Mouse (Mus musculus) B cell, adult 67 days (primary cell): ENCODE results near the gene Brd9. TPM values are rescaled to one million over a fixed set of nuclear protein-coding genes. Genes with fewer than 3 reads are reported as not detected.

ENCODE experiments used
- total RNA-seq, 2 experiments: library from RNA; stranded (reverse); gene quantifications; 4 replicates each; pipeline ENCODE4 v1.2.4; 2023

Gene Brd9
- 100 to 1,000 TPM; 104 to 113 TPM for total RNA-seq

DNA sequence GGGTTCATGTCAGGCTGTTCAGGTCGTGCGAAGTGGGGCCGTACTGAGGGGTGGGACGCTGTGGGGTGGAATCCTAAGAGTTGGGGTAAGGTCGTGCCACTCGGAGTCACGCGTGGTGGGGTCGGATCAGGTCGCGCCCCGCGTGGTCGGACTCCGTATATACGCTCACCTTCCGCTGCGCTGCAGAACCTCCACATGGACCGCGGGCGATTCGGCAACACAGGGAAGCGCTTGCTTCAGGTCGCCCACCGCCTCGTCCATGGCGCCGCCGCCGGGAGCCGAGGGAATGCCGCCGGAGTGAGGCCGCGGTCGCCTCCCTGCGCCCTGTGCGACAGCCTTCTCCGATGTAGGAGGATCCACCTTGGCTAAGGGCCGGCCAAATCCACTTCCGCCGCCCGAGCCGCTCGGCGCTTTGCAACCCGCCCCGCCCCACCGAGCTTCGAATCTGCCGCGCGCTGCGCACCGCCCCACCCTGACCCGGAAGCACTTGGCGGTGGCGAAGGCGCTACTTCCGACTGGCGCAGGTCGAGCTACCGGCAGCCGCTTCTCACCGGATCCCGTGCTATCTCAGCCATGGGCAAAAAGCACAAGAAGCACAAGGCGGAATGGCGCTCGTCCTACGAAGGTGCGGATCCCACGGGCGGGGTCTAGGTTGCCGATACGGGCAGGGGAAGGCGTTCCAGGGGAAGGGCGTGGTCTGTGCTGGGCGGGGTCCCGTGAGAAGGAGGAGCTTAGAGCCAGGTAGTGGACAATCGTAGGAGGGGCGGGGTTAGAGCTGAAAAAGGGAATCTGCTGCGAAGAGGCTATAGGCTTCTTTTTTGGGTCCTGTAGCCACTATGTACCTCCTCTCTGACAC lies at the start of gene Brd9, which contains the start of gene Trip13:
Gene Brd9, plus strand, starts transcription at position 491 of the 856 bp plus-strand sequence.
Gene Trip13, minus strand, starts transcription at position 464 of the 856 bp plus-strand sequence.

GRCm38 (mm10) chr13:73963551-73963950 lies 25.9 kb downstream of the Brd9 start, which contains the start of gene Zdhhc11:
Gene Zdhhc11 (plus strand): TSS chr13:73963851.

GRCm38 (mm10) chr13:74008948-74009718 lies 71.5 kb downstream of the Brd9 start, which contains the start of gene Tppp:
Gene Tppp (plus strand): TSS chr13:74009407.

Other genes with a start within 250 kb of the Brd9 start
- gene Slc6a19, start 232.9 kb upstream of the Brd9 start, total RNA-seq = under 1 TPM in 1 of 2 experiments, not detected in 1; 0.41 TPM
- 1 to 10 TPM; 8.8 to 9.5 TPM for gene Slc12a7, start 204.7 kb upstream of the Brd9 start, total RNA-seq
- gene Nkd2, start 90.2 kb upstream of the Brd9 start, total RNA-seq = not detected
- 1 to 10 TPM; 2.6 to 4.6 TPM for gene Trip13, start within 50 bp of the Brd9 start, total RNA-seq
- gene Zdhhc11, start 26.0 kb downstream of the Brd9 start, total RNA-seq = not detected
- gene Tppp, start 71.6 kb downstream of the Brd9 start, total RNA-seq = under 1 TPM; 0.17 to 0.56 TPM
- gene Cep72, start 124.5 kb downstream of the Brd9 start, total RNA-seq = 10 to 100 TPM; 14.3 to 17.2 TPM
- not detected for gene Slc9a3, start 183.6 kb downstream of the Brd9 start, total RNA-seq